Mouse (Mus musculus): Measurements from ENCODE around the gene Anks6. TPM values are rescaled to one million over a fixed set of nuclear protein-coding genes. Genes with fewer than 3 reads are reported as not detected.
"Not testable (repeated sequence)": the region's sequence is repeated elsewhere in the genome, so short reads cannot be mapped to it uniquely, and the experiment has no call there.

Anks6 gene
- polyA plus RNA-seq, 1 experiment from 2014 or later: 6.5 TPM

- WGBS: 0% methylated on average over 1 of the region's 1 CpGs
- Histone ChIP-seq H3K4me2 (no peak overlapping the region), H3K27me3 (no peaks in the 10 kb centered on the region), H3K27ac (no peak overlapping the region), H3K9ac (no peak overlapping the region), H3K4me3 (replicated peaks) (no peak overlapping the region), H3K4me1 (peaks cover 11% of the 10 kb centered on the region), H3K9me3 (replicated peaks) (no peaks in the 10 kb centered on the region), H3K36me3 (no peaks in the 10 kb centered on the region)
- ATAC-seq (replicated peaks; ENCODE audit: low FRiP score): no peak
Measured at GRCm38 (mm10) chr4:47060900-47061299, 3.7 kb upstream of the Anks6 start.

GRCm38 (mm10) chr4:47057510-47058325 is 491 bp upstream of the Anks6 start:
- peak; percentile 24 for ATAC-seq (replicated peaks; ENCODE audit: low FRiP score)
- peak overlapping the region; percentile 78 for H3K4me2 ChIP-seq
- H3K36me3 ChIP-seq: no peaks in the 10 kb centered on the region
- 0 out of 2 replicates have a peak, but pooled peaks cover 3% of the 10 kb centered on the region for H3K27me3 ChIP-seq
- H3K4me1 ChIP-seq: peaks cover 11% of the 10 kb centered on the region
- H3K27ac ChIP-seq: peak overlapping the region; percentile 62; the same call in 1 of the 2 replicates
- peak overlapping the region; percentile 77 for H3K9ac ChIP-seq
- no peaks in the 10 kb centered on the region for H3K9me3 ChIP-seq (replicated peaks)
- peak overlapping the region; percentile 82 for H3K4me3 ChIP-seq (replicated peaks)
- 30% methylated on average over 25 of the region's 25 CpGs for WGBS

DNA sequence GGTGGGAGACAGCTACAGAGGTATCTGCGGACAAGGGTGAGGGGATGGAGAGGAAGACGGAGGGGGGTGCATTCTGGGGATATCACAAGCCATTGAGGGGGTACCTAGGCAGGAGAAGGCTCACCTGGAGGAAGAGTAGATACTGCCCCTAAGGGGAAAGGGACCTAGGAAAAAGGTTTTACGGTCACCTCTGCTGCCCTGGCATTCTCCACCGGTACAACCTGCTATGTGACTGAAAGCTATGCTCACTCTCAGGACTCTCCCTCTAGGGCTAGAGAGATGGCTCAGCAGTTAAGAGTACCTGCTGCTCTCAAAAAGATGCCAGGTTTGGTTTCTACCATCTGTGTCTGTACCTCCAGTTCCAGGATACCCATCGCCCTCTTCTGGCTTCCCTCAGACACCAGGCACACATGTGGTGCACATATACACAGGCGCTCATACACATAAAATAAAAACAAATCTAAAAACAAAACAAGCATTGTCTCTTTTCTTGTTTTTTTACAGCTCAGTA is 1.6 kb downstream of the Anks6 start:
- no peak overlapping the region for H3K27ac ChIP-seq
- WGBS: 95% methylated on average over 6 of the region's 6 CpGs

GRCm38 (mm10) chr4:47055170-47055569 is 2.1 kb downstream of the Anks6 start:
- not testable (repeated sequence) for H3K27me3 ChIP-seq; H3K9me3 ChIP-seq (replicated peaks); H3K27ac ChIP-seq; H3K9ac ChIP-seq; H3K4me2 ChIP-seq; H3K4me3 ChIP-seq (replicated peaks); H3K36me3 ChIP-seq; ATAC-seq (replicated peaks; ENCODE audit: low FRiP score)
- 96% methylated on average over 9 of the region's 9 CpGs for WGBS
- peaks cover 34% of the 10 kb centered on the region for H3K4me1 ChIP-seq

More for the DNA sequence above, 1.6 kb downstream of the Anks6 start:
- peaks cover 30% of the 10 kb centered on the region for H3K4me1 ChIP-seq
- 0 out of 2 replicates have a peak, but pooled peaks cover 3% of the 10 kb centered on the region for H3K27me3 ChIP-seq
- peak overlapping the region; percentile 78; the same call in 1 of the 2 replicates for H3K4me2 ChIP-seq
- no peaks in the 10 kb centered on the region for H3K9me3 ChIP-seq (replicated peaks)
- no peaks in the 10 kb centered on the region for H3K36me3 ChIP-seq
- no peak overlapping the region for H3K9ac ChIP-seq
- no peak for ATAC-seq (replicated peaks; ENCODE audit: low FRiP score)
- 0 out of 2 replicates have a peak overlapping the region, but pooled peaks have one; percentile 82 for H3K4me3 ChIP-seq (replicated peaks)

DNA sequence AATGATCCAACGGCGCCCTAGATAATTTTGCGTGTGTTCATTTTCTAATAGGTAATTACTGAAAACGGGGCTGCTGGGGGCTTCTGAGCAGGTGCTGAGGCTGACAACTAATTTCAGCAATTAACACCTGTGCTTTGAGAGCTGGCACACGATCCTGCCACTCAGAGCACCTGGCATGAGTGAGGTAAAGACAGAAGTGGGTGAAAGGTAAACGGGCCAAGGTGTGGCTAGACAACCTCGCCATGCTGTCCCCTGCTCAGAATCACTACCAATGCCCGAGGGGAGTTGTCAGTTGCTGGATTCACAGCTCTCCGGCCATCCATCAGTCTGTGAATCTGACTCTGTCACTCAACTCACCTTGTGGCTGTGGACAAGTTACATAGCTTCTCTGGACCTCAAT is 5.3 kb downstream of the Anks6 start:
- no peak overlapping the region for H3K4me3 ChIP-seq (replicated peaks)
- no peak overlapping the region for H3K9ac ChIP-seq
- 0 out of 2 replicates have a peak, but pooled peaks cover 3% of the 10 kb centered on the region for H3K27me3 ChIP-seq
- WGBS: 65% methylated on average over 9 of the region's 9 CpGs
- ATAC-seq (replicated peaks; ENCODE audit: low FRiP score): no peak
- no peaks in the 10 kb centered on the region for H3K9me3 ChIP-seq (replicated peaks)
- H3K4me1 ChIP-seq: peaks cover 39% of the 10 kb centered on the region
- H3K27ac ChIP-seq: peak overlapping the region; percentile 97
- H3K4me2 ChIP-seq: no peak overlapping the region
- 0 out of 2 replicates have a peak, but pooled peaks cover 2% of the 10 kb centered on the region for H3K36me3 ChIP-seq

DNA sequence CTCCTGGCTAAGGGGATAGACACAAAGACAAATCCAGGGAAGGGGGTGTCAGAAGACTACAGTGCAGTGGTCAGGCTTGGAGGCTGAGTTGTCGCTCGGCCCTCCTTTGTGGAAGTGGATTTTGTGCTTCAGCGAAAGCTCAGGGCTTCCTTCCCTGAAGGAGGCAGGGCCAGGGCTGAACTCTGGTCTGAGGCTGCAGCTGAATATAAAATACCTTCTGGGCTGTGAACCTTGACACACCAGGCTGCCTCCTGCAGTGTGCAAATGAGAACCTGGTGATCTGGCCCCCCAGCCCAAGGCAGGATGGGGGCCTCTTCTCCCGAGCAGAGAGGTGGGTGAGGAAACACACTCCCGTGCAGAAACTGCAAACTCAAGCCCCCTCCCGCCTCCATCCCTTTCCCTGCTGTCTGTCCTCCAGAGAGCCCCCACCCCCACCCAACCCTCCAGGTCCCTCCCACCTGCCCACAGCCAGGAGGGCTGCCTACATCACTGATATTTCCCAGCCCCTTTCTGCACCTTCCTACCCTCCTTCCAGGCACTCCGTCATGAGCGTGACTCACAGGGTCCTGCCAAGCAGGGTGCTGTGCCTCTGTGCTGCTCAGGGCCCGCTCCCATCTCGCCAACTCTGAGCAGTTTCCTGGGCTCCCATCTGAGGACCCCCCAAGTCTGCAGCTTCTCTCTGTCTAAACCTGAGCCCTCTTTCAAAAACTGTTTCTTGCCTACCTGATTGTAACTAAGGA is 6.4 kb downstream of the Anks6 start:
- no peaks in the 10 kb centered on the region for H3K9me3 ChIP-seq (replicated peaks)
- H3K27me3 ChIP-seq: 0 out of 2 replicates have a peak, but pooled peaks cover 3% of the 10 kb centered on the region
- peaks cover 38% of the 10 kb centered on the region for H3K4me1 ChIP-seq
- H3K36me3 ChIP-seq: 0 out of 2 replicates have a peak, but pooled peaks cover 2% of the 10 kb centered on the region
- no peak overlapping the region for H3K4me3 ChIP-seq (replicated peaks)
- peak overlapping the region; percentile 97 for H3K27ac ChIP-seq
- peak overlapping the region; percentile 45 for H3K4me2 ChIP-seq
- 21% methylated on average over 10 of the region's 10 CpGs for WGBS
- ATAC-seq (replicated peaks; ENCODE audit: low FRiP score): peak; percentile 92
- H3K9ac ChIP-seq: 0 out of 2 replicates have a peak overlapping the region, but pooled peaks have one; percentile 3

GRCm38 (mm10) chr4:47050167-47050566 is 7.1 kb downstream of the Anks6 start:
- Histone ChIP-seq H3K4me3 (replicated peaks) (no peak overlapping the region), H3K36me3 (0 out of 2 replicates have a peak, but pooled peaks cover 2% of the 10 kb centered on the region), H3K9me3 (replicated peaks) (no peaks in the 10 kb centered on the region), H3K4me1 (peaks cover 38% of the 10 kb centered on the region), H3K27ac (peak overlapping the region; percentile 97), H3K4me2 (peak overlapping the region; percentile 45), H3K9ac (no peak overlapping the region), H3K27me3 (no peaks in the 10 kb centered on the region)
- WGBS: 0% methylated on average over 1 of the region's 1 CpGs
- ATAC-seq (replicated peaks; ENCODE audit: low FRiP score): peak; percentile 74

DNA sequence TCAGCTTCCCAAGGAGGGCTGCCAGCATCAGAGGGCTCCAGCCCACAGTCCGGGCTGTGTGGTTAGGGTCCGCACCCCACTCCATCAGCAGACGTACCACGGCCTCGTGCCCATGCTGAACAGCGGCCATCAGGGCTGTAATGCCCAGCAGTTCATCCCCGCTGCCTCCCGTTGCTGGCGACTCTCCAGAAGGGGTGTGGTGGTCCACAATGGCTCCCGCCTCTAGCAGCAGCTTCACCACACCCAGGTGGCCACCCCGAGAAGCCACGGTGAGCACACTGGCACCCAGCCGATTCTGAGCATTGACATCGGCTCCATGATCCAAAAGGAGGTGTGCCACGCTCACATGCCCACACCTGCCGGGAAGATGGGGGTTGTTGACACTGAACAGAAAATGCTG is 8.0 kb downstream of the Anks6 start:
- 90% methylated on average over 16 of the region's 16 CpGs for WGBS
- peaks cover 38% of the 10 kb centered on the region for H3K4me1 ChIP-seq
- H3K4me2 ChIP-seq: no peak overlapping the region
- H3K9ac ChIP-seq: no peak overlapping the region
- no peak overlapping the region for H3K4me3 ChIP-seq (replicated peaks)
- no peaks in the 10 kb centered on the region for H3K9me3 ChIP-seq (replicated peaks)
- no peaks in the 10 kb centered on the region for H3K27me3 ChIP-seq
- 0 out of 2 replicates have a peak, but pooled peaks cover 2% of the 10 kb centered on the region for H3K36me3 ChIP-seq
- no peak overlapping the region for H3K27ac ChIP-seq
- ATAC-seq (replicated peaks; ENCODE audit: low FRiP score): no peak

GRCm38 (mm10) chr4:47047765-47048164 is 9.5 kb downstream of the Anks6 start:
- Histone ChIP-seq H3K9me3 (replicated peaks) (no peaks in the 10 kb centered on the region), H3K4me1 (peaks cover 38% of the 10 kb centered on the region), H3K27me3 (no peaks in the 10 kb centered on the region), H3K4me2 (no peak overlapping the region), H3K27ac (no peak overlapping the region), H3K9ac (no peak overlapping the region), H3K4me3 (replicated peaks) (no peak overlapping the region), H3K36me3 (peaks cover 9% of the 10 kb centered on the region; the same call in 1 of the 2 replicates)
- 50% methylated on average over 4 of the region's 4 CpGs for WGBS
- ATAC-seq (replicated peaks; ENCODE audit: low FRiP score): no peak

DNA sequence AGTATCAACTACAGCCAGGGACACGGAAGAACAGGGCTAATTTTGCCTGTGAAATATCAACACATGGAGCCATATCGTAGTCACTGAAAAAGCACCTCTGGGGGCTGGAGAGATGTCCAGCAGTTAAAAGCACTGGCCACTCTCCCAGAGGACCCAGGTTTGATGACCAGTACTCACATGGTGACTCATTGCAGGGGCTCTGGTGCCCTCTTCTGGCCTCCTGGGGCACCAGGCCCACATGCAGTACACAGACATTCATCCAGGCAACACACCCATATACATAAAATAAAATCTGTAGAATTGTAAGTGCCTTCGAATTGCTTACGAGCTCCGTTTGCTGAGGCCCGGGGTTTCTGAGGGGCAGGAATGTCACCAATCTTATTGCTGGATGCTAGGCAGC is 10.3 kb downstream of the Anks6 start:
- peaks cover 33% of the 10 kb centered on the region for H3K4me1 ChIP-seq
- no peak overlapping the region for H3K4me3 ChIP-seq (replicated peaks)
- H3K27me3 ChIP-seq: no peaks in the 10 kb centered on the region
- no peak overlapping the region for H3K27ac ChIP-seq
- peaks cover 11% of the 10 kb centered on the region; the same call in 1 of the 2 replicates for H3K36me3 ChIP-seq
- no peaks in the 10 kb centered on the region for H3K9me3 ChIP-seq (replicated peaks)
- WGBS: 91% methylated on average over 6 of the region's 6 CpGs
- ATAC-seq (replicated peaks; ENCODE audit: low FRiP score): no peak
- H3K4me2 ChIP-seq: no peak overlapping the region
- no peak overlapping the region for H3K9ac ChIP-seq

- no peak overlapping the region for H3K4me2 ChIP-seq
- H3K9ac ChIP-seq: no peak overlapping the region
- no peak for ATAC-seq (replicated peaks; ENCODE audit: low FRiP score)
- H3K4me1 ChIP-seq: peaks cover 13% of the 10 kb centered on the region
- H3K27me3 ChIP-seq: no peaks in the 10 kb centered on the region
- no peak overlapping the region for H3K4me3 ChIP-seq (replicated peaks)
- H3K36me3 ChIP-seq: peaks cover 35% of the 10 kb centered on the region
- H3K27ac ChIP-seq: no peak overlapping the region
- WGBS: 72% methylated on average over 9 of the region's 9 CpGs
- H3K9me3 ChIP-seq (replicated peaks): no peaks in the 10 kb centered on the region
Measured at GRCm38 (mm10) chr4:47043866-47044265, 13.4 kb downstream of the Anks6 start.

DNA sequence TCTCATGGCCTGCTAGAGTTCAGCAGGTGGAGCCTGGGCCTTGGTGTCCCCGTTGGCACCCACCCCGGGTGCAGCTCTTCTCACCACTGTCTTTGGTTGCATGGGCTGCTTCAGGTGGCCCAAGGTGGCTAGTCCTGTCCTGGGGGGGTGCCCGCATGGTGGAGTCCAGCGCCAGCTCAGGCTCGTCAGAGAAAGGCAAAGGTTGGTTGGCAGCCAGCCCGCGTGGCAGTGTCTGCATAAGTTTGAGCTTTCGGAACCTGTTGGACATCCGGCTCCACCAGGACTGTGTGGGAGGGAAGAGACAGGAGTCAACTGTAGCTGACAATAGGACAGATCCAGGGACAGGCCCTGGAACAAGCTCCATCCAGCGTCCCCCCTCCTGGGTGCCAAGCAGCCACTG is 17.6 kb downstream of the Anks6 start:
- Histone ChIP-seq H3K36me3 (peaks cover 52% of the 10 kb centered on the region), H3K27ac (no peak overlapping the region), H3K27me3 (no peaks in the 10 kb centered on the region; the same call in 1 of the 2 replicates), H3K4me2 (no peak overlapping the region), H3K9ac (no peak overlapping the region), H3K4me3 (replicated peaks) (no peak overlapping the region), H3K4me1 (peaks cover 13% of the 10 kb centered on the region), H3K9me3 (replicated peaks) (no peaks in the 10 kb centered on the region)
- 88% methylated on average over 10 of the region's 10 CpGs for WGBS
- ATAC-seq (replicated peaks; ENCODE audit: low FRiP score): no peak

All from kidney, embryonic 15.5 days (tissue).